Mouse (Mus musculus): ENCODE results near the gene Cyp19a1.

Gene Cyp19a1

DNA sequence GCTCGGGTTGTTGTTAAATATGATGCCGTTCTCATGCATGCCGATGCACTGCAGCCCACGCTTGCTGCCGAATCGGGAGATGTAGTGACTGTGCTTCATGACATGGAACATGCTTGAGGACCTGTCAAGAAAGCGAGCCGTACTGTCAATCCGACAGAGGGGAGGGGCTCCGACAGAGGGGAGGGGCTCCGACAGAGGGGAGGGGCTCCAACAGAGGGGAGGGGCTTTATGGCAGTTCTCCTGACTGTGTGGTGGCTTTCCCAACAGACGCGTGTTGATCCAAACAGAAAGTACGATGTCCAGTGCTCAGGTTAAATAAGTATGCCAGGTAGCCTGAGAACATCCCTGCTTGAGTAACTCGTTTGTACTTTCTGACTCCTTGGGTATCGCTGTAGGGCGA is 87.7 kb downstream of the Cyp19a1 start:
- no peak for DNase-seq (ENCODE audit: low spot score in 2 of 2)

DNA sequence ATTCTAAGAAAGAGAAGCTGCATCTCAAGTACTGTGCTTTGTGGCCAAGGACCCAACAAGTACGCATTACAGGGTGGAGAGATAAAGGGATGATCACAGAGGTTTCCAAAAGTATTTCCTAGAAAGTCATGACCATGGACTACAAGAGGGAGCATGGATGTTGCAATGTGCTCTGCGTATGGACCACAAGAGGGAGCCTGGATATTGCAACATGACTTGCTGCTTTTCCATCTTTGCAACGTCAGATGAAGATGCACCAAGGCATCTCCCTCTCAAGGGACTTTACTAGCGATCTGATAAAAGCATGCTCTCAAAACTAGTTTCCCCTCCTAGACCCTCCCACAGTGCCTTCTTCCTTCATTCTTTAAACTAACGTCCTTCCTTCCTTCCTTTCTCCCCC is 98.4 kb downstream of the Cyp19a1 start:
- DNase-seq (ENCODE audit: low spot score in 2 of 2), result peak in 1 of 2 experiments; percentile 28

DNA sequence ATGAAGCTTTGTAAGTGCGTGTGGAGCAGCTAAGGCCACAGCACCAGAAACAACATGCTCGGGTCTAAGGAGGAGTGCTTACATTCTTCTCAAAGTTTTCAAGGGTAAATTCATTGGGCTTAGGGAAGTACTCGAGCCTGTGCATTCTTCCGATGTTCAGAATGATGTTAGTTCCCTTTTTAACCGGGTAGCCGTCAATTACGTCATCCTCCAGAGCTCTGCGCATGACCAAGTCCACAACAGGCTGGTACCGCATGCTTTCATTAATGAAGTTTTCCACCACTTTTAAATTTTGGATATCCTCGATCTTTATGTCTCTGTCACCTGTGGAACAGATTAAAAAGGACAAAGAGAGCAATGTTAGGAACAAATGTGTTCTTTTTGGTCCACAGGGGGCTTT is 99.5 kb downstream of the Cyp19a1 start:
- DNase-seq (ENCODE audit: low spot score in 2 of 2), result no peak

DNA sequence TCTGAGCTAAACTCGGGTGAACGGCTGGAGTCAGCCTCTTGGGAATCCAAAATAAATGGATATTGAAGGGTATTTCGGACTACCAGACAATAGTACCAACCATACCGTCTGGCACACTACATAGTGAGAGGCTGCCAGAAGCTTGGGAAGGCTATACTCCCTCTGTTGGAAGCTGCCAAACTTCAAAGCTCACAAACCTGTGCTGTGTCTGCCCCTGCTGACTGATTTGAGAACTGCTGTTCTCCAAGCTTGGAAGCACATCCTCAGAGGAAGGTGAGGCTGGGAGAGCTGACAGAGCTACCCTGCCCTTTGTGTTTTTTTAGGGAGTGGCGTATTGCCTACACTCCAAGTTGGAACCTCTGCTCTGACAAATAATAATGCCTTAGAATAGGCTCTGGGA is 104.8 kb downstream of the Cyp19a1 start:
- DNase-seq (ENCODE audit: low spot score in 2 of 2), result no peak

DNA sequence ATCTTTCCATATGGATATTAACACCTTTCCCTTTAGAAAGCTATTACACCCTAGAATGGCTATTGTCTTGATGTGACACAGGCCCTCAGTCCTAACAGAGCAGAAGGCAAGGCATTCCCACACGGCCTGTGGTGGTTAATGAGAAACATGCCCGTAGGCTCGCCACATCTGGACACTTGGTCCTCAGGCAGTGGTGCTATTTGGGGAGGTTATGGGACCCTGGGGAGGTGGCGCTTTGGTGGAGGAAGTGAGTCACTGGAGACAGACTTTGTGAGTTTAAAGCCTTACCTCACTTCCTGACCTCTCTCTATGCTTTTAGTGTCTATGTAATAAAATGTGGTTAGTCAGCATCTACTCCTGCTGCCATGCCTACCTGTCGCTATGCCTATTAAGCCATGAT is 114.2 kb downstream of the Cyp19a1 start:
- no peak for DNase-seq (ENCODE audit: low spot score in 2 of 2)

DNA sequence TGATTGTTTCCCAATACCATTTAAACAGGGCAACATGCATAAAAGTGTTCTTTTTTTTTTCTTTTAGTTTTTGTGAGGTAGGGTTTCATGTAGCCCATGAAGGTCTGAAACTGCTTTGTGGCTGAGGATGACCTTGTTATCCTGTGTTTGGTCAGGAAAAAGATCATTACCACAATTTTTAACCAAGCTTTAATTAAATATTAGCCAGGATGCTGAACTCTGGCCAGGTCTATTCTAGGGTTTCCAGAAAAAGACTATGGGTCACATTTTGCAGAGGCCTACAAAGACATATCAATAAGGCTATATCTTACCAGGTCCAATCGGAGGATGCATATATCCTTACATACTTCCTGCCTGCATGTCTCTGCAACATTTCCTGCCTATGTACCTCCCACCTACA is 128.7 kb downstream of the Cyp19a1 start:
- DNase-seq (ENCODE audit: low spot score in 2 of 2), result no peak

Measured in left cerebral cortex, adult 9 months (tissue).